Mouse (Mus musculus): ENCODE data around the gene Sult2a3. TPM values are rescaled to one million over a fixed set of nuclear protein-coding genes. Genes with fewer than 3 reads are reported as not detected.
"Not testable (repeated sequence)": the region's sequence is repeated elsewhere in the genome, so short reads cannot be mapped to it uniquely, and the experiment has no call there.

The Sult2a3 gene
- polyA plus RNA-seq (2012; rRNA removed), result not detected in 2 replicates

GRCm38 (mm10) chr7:14122944-14123343, at the start of gene Sult2a3:
Gene Sult2a3 (minus strand): TSS chr7:14123044.
- H3K27me3 ChIP-seq (ENCODE audit: control insufficient read depth, insufficient read depth, low read length), result no peaks in the 10 kb centered on the region
- no peaks in the 10 kb centered on the region for H3K4me1 ChIP-seq (ENCODE audit: control insufficient read depth, insufficient read depth, low read length)
- no peak for TF ChIP-seq CTCF (IDR thresholded peaks at IDR 0.05; ENCODE audit: borderline replicate concordance, insufficient read depth, low read depth, low read length)
- TF ChIP-seq POLR2A (IDR thresholded peaks at IDR 0.05; ENCODE audit: borderline replicate concordance, insufficient read depth, low read length), result no peak
- no peak for DNase-seq
- no peak within 1 kb of the TSS for H3K4me3 ChIP-seq (replicated peaks; ENCODE audit: insufficient read depth, low read depth, low read length)
- 82% methylated on average over 2 of the region's 2 CpGs for WGBS
- H3K27ac ChIP-seq (ENCODE audit: insufficient read depth, low read length), result no peak within 1 kb of the TSS

- Histone ChIP-seq H3K27ac (ENCODE audit: insufficient read depth, low read length) (no peak overlapping the region), H3K4me3 (replicated peaks; ENCODE audit: insufficient read depth, low read depth, low read length) (no peak overlapping the region), H3K4me1 (ENCODE audit: control insufficient read depth, insufficient read depth, low read length) (no peaks in the 10 kb centered on the region), H3K27me3 (ENCODE audit: control insufficient read depth, insufficient read depth, low read length) (no peaks in the 10 kb centered on the region)
- no peak for DNase-seq
- TF ChIP-seq POLR2A (IDR thresholded peaks at IDR 0.05; ENCODE audit: borderline replicate concordance, insufficient read depth, low read length) (no peak), CTCF (IDR thresholded peaks at IDR 0.05; ENCODE audit: borderline replicate concordance, insufficient read depth, low read depth, low read length) (no peak)
- 75% methylated on average over 2 of the region's 2 CpGs for WGBS
Observed at GRCm38 (mm10) chr7:14120436-14120835, 2.4 kb downstream of the Sult2a3 start.

GRCm38 (mm10) chr7:14119865-14120264, 3.0 kb downstream of the Sult2a3 start:
- DNase-seq; H3K4me1 ChIP-seq (ENCODE audit: control insufficient read depth, insufficient read depth, low read length); H3K27ac ChIP-seq (ENCODE audit: insufficient read depth, low read length); H3K4me3 ChIP-seq (replicated peaks; ENCODE audit: insufficient read depth, low read depth, low read length); H3K27me3 ChIP-seq (ENCODE audit: control insufficient read depth, insufficient read depth, low read length): not testable (repeated sequence)
- WGBS, result 53% methylated on average over 3 of the region's 3 CpGs

GRCm38 (mm10) chr7:14116761-14117160, 6.1 kb downstream of the Sult2a3 start:
- H3K4me1 ChIP-seq (ENCODE audit: control insufficient read depth, insufficient read depth, low read length), result no peaks in the 10 kb centered on the region
- WGBS, result 25% methylated on average over 1 of the region's 1 CpGs
- DNase-seq, result no peak
- H3K4me3 ChIP-seq (replicated peaks; ENCODE audit: insufficient read depth, low read depth, low read length), result no peak overlapping the region
- no peak overlapping the region for H3K27ac ChIP-seq (ENCODE audit: insufficient read depth, low read length)
- TF ChIP-seq CTCF (IDR thresholded peaks at IDR 0.05; ENCODE audit: borderline replicate concordance, insufficient read depth, low read depth, low read length) (no peak), POLR2A (IDR thresholded peaks at IDR 0.05; ENCODE audit: borderline replicate concordance, insufficient read depth, low read length) (no peak)
- H3K27me3 ChIP-seq (ENCODE audit: control insufficient read depth, insufficient read depth, low read length), result no peaks in the 10 kb centered on the region

- not testable (repeated sequence) for H3K27me3 ChIP-seq (ENCODE audit: control insufficient read depth, insufficient read depth, low read length); DNase-seq; H3K27ac ChIP-seq (ENCODE audit: insufficient read depth, low read length); H3K4me1 ChIP-seq (ENCODE audit: control insufficient read depth, insufficient read depth, low read length); H3K4me3 ChIP-seq (replicated peaks; ENCODE audit: insufficient read depth, low read depth, low read length)
- WGBS, result 50% methylated on average over 3 of the region's 3 CpGs
Observed at GRCm38 (mm10) chr7:14114471-14114870, 8.4 kb downstream of the Sult2a3 start.

GRCm38 (mm10) chr7:14047821-14048220, 75.0 kb downstream of the Sult2a3 start:
- not testable (repeated sequence) for DNase-seq; H3K4me3 ChIP-seq (replicated peaks; ENCODE audit: insufficient read depth, low read depth, low read length); H3K4me1 ChIP-seq (ENCODE audit: control insufficient read depth, insufficient read depth, low read length); H3K27me3 ChIP-seq (ENCODE audit: control insufficient read depth, insufficient read depth, low read length); H3K27ac ChIP-seq (ENCODE audit: insufficient read depth, low read length)
- 60% methylated on average over 1 of the region's 1 CpGs for WGBS

GRCm38 (mm10) chr7:14030831-14031230, 92.0 kb downstream of the Sult2a3 start:
- not testable (repeated sequence) for H3K27me3 ChIP-seq (ENCODE audit: control insufficient read depth, insufficient read depth, low read length); H3K4me3 ChIP-seq (replicated peaks; ENCODE audit: insufficient read depth, low read depth, low read length); H3K27ac ChIP-seq (ENCODE audit: insufficient read depth, low read length); DNase-seq; H3K4me1 ChIP-seq (ENCODE audit: control insufficient read depth, insufficient read depth, low read length)

Other genes starting within 250 kb of the Sult2a3 start
- gene Sult2a4, start 133.4 kb downstream of the Sult2a3 start, polyA plus RNA-seq (2012; rRNA removed), result not detected in 2 replicates
- not detected in 2 replicates for gene Sult2a6, start 131.8 kb upstream of the Sult2a3 start, polyA plus RNA-seq (2012; rRNA removed)
- not detected in 2 replicates for gene Obox8, start 210.5 kb upstream of the Sult2a3 start, polyA plus RNA-seq (2012; rRNA removed)